Mouse (Mus musculus) adrenal gland, adult 10 weeks (tissue): ENCODE data around the gene Poc1b. TPM values are rescaled to one million over a fixed set of nuclear protein-coding genes. Genes with fewer than 3 reads are reported as not detected.

Experiments used
- polyA plus RNA-seq: library from polyadenylated mRNA; stranded (reverse); fragments of 350-450 nt; fragmentation: Illumina TruSeq; extraction: RNeasy Lipid Tissue Mini Kit (QIAGEN cat#74804); gene quantifications from one replicate; pipeline ENCODE4 v1.2.3, GENCODE M21; 2014; ENCODE audit warnings: low read depth, low replicate concordance

The Poc1b gene
- polyA plus RNA-seq = 17.3 TPM

GRCm38 (mm10) chr10:99106703-99107631, at the start of gene Poc1b:
Gene Poc1b, plus strand, starts transcription at chr10:99107036.

GRCm38 (mm10) chr10:99107964-99108363, 1.1 kb downstream of the Poc1b start, which contains the start of gene Galnt4:
Gene Galnt4, plus strand, starts transcription at chr10:99108159.

GRCm38 (mm10) chr10:99126225-99126624, 19.4 kb downstream of the Poc1b start, which contains the start of gene Phxr2:
Gene Phxr2, minus strand, starts transcription at chr10:99126325.

Other genes starting within 250 kb of the Poc1b start
- gene Atp2b1, start 192.6 kb upstream of the Poc1b start, polyA plus RNA-seq = 64.0 TPM
- 15.0 TPM for gene Galnt4, start 1.1 kb downstream of the Poc1b start, polyA plus RNA-seq
- not detected for gene Phxr2, start 19.3 kb downstream of the Poc1b start, polyA plus RNA-seq
- 251 TPM for gene Dusp6, start 156.2 kb downstream of the Poc1b start, polyA plus RNA-seq